Mouse (Mus musculus): Measurements from ENCODE around the gene Ripor3. TPM values are rescaled to one million over a fixed set of nuclear protein-coding genes. Genes with fewer than 3 reads are reported as not detected.

Gene Ripor3
- polyA plus RNA-seq, 1 experiment from 2014 or later: 0.55 TPM

DNA sequence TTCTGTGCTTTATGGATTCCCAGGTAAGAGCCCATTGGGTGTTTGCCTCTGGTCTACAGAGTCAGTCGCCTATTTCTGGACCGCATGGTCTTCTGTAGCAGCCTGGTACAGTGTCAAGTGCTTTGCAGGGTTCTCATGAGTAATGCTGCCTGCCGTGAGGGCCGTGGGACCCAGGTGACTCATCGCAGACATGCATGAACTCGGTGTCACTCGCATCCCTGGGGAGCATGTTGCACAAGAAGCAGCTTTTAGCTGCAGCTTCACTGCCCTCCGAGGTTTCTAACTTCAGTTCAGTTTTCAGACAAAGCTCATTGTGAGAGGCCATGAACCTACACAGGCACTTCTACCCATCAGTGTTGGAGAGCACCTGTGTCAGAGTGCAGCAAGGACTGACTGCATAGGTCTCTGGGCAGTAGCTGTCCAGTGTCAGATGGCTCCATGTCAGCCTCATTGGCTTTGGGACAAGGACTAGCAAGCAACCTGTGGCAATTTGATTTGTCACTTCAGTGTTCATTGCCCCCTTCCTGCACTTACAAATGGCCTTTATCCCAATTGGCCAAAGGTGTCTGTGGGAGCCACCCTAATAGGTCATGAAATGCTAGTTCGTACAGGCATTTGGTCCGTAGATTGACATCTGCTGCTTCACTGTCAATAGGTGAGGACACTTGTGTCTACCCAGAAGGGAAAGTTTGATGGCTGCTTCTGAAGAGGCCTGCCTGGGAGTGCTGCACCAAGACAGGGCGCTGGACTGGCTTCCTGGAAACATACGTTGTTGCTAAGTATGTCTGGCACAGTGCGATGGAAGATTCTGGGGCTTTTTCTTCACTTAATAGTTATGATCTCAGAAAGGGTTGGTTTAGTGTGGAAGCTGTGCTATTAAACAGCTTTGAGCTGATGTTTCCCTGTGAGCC lies 58.9 kb downstream of the Ripor3 start:
- Histone ChIP-seq H3K9me3 (ENCODE audit: control insufficient read depth, low read length) (no peaks in the 10 kb centered on the region), H3K36me3 (ENCODE audit: control insufficient read depth, insufficient read depth, low read length) (no peaks in the 10 kb centered on the region; the same call in 1 of the 2 replicates), H3K4me2 (ENCODE audit: low read depth, severe bottlenecking) (no peak overlapping the region), H3K4me3 (ENCODE audit: low read depth, low read length) (no peak overlapping the region), H3K27me3 (ENCODE audit: control insufficient read depth, insufficient read depth, low read length) (no peaks in the 10 kb centered on the region), H3K9ac (ENCODE audit: low read length) (no peak overlapping the region), H3K27ac (replicated peaks; ENCODE audit: low read depth, low read length) (no peak overlapping the region), H3K4me1 (ENCODE audit: control insufficient read depth, insufficient read depth, low read length) (no peaks in the 10 kb centered on the region)
- no peak for DNase-seq (ENCODE audit: low spot score)
- ATAC-seq (ENCODE audit: insufficient number of reproducible peaks, low FRiP score, low TSS enrichment, low read depth): no peak
- 92% methylated on average over 13 of the region's 13 CpGs for WGBS

DNA sequence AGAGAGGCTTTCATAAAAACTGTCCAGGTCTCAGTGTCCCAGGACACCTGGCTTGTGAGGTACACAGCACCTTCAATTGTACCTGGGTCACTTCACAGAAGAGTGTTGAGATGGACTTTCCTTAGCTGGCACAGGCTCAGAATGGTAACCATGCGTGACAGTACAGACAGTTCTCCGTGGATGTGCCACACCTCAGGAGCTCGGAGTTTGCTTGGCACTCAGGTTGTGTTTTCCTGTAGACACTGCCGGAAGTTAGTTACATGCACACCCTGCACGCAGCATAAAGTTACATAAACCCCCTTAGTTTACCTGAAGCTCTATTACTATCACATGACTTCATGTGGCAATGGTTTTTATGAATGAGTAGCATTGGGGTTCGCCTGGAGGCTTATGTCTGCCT lies 59.7 kb downstream of the Ripor3 start:
- ATAC-seq (ENCODE audit: insufficient number of reproducible peaks, low FRiP score, low TSS enrichment, low read depth): no peak

DNA sequence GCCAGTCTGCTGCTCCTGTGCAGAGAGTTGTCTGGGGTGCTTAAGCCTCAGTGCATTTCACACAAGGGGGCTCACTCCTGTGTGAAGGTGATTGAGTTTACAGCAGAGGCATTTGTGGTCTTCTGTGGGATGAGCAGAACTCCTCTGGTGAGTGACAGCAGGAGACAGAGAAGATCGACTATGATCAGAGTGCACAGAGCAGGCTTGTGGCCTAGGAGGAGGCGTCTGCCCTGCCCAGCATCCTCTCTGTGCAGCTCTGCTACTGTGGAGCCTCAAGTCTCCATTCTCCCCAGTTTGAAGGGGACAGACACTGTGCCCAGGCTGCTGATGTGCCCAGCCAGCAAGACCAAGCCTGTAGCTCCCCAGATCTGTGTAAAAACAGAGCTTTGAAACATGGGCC lies 60.6 kb downstream of the Ripor3 start:
- Histone ChIP-seq H3K27me3 (ENCODE audit: control insufficient read depth, insufficient read depth, low read length) (no peaks in the 10 kb centered on the region), H3K36me3 (ENCODE audit: control insufficient read depth, insufficient read depth, low read length) (no peaks in the 10 kb centered on the region; the same call in 1 of the 2 replicates), H3K9ac (ENCODE audit: low read length) (no peak overlapping the region), H3K4me1 (ENCODE audit: control insufficient read depth, insufficient read depth, low read length) (no peaks in the 10 kb centered on the region; the same call in 1 of the 2 replicates), H3K27ac (replicated peaks; ENCODE audit: low read depth, low read length) (0 out of 2 replicates have a peak overlapping the region, but pooled peaks have one; percentile 18), H3K4me2 (ENCODE audit: low read depth, severe bottlenecking) (no peak overlapping the region), H3K9me3 (ENCODE audit: control insufficient read depth, low read length) (no peaks in the 10 kb centered on the region), H3K4me3 (ENCODE audit: low read depth, low read length) (no peak overlapping the region)
- ATAC-seq (ENCODE audit: insufficient number of reproducible peaks, low FRiP score, low TSS enrichment, low read depth) (no peak), DNase-seq (ENCODE audit: low spot score) (no peak)
- WGBS: 73% methylated on average over 2 of the region's 2 CpGs

More for the DNA sequence above, 59.7 kb downstream of the Ripor3 start:
- H3K4me3 ChIP-seq (ENCODE audit: low read depth, low read length): no peak overlapping the region
- no peak overlapping the region for H3K27ac ChIP-seq (replicated peaks; ENCODE audit: low read depth, low read length)
- H3K4me2 ChIP-seq (ENCODE audit: low read depth, severe bottlenecking): no peak overlapping the region
- H3K27me3 ChIP-seq (ENCODE audit: control insufficient read depth, insufficient read depth, low read length): no peaks in the 10 kb centered on the region
- no peaks in the 10 kb centered on the region; the same call in 1 of the 2 replicates for H3K36me3 ChIP-seq (ENCODE audit: control insufficient read depth, insufficient read depth, low read length)
- H3K9ac ChIP-seq (ENCODE audit: low read length): no peak overlapping the region
- 91% methylated on average over 6 of the region's 6 CpGs for WGBS
- no peaks in the 10 kb centered on the region for H3K4me1 ChIP-seq (ENCODE audit: control insufficient read depth, insufficient read depth, low read length)
- H3K9me3 ChIP-seq (ENCODE audit: control insufficient read depth, low read length): no peaks in the 10 kb centered on the region
- DNase-seq (ENCODE audit: low spot score): no peak

DNA sequence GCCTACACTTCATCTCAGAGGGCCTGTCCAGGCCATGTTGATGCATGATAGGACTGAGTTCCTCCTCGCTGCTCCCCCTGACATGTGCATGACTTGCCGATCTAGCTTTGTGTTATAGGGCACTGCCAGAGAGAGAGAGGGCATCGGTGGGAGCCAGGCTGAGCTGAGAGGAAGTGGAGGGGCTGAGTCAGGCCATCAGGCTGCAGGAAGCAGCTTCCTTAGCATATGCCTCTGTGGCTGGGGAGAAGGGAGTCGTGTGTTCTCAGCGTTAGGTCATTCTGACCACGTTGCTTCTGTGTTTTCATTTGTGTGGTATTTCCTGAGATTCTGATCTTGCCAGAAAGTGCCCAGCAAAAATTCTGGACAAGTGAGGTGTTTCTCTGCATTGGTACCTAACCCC lies 61.2 kb downstream of the Ripor3 start:
- Histone ChIP-seq H3K9ac (ENCODE audit: low read length) (no peak overlapping the region), H3K27me3 (ENCODE audit: control insufficient read depth, insufficient read depth, low read length) (no peaks in the 10 kb centered on the region), H3K4me2 (ENCODE audit: low read depth, severe bottlenecking) (no peak overlapping the region), H3K9me3 (ENCODE audit: control insufficient read depth, low read length) (no peaks in the 10 kb centered on the region), H3K27ac (replicated peaks; ENCODE audit: low read depth, low read length) (no peak overlapping the region), H3K4me1 (ENCODE audit: control insufficient read depth, insufficient read depth, low read length) (peaks cover 2% of the 10 kb centered on the region; the same call in 1 of the 2 replicates), H3K36me3 (ENCODE audit: control insufficient read depth, insufficient read depth, low read length) (no peaks in the 10 kb centered on the region; the same call in 1 of the 2 replicates), H3K4me3 (ENCODE audit: low read depth, low read length) (no peak overlapping the region)
- WGBS: 79% methylated on average over 6 of the region's 6 CpGs
- ATAC-seq (ENCODE audit: insufficient number of reproducible peaks, low FRiP score, low TSS enrichment, low read depth): no peak
- DNase-seq (ENCODE audit: low spot score): no peak

DNA sequence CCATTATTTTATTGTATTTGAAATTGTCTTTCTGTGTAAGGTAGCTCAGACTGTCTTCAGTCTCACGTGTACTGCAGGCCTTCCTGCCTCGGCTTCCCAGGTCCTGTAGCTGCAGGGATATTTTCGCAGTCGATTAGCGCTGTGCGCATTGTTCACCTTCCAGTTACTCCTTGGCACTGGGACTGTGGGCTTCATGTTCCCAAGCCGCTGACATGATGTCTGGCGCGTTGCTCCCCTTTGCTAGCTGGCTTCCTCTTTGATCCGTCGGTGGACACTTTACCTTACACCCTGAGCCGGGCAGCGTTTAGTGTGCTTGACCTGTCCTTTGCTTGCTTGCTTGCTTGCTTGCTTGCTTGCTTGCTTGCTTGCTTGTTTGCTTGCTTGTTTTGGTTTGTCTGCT lies 61.9 kb downstream of the Ripor3 start:
- Histone ChIP-seq H3K36me3 (ENCODE audit: control insufficient read depth, insufficient read depth, low read length) (no peaks in the 10 kb centered on the region; the same call in 1 of the 2 replicates), H3K4me1 (ENCODE audit: control insufficient read depth, insufficient read depth, low read length) (peaks cover 2% of the 10 kb centered on the region; the same call in 1 of the 2 replicates), H3K9ac (ENCODE audit: low read length) (no peak overlapping the region), H3K9me3 (ENCODE audit: control insufficient read depth, low read length) (no peaks in the 10 kb centered on the region), H3K27me3 (ENCODE audit: control insufficient read depth, insufficient read depth, low read length) (no peaks in the 10 kb centered on the region), H3K4me2 (ENCODE audit: low read depth, severe bottlenecking) (no peak overlapping the region), H3K4me3 (ENCODE audit: low read depth, low read length) (no peak overlapping the region), H3K27ac (replicated peaks; ENCODE audit: low read depth, low read length) (no peak overlapping the region)
- ATAC-seq (ENCODE audit: insufficient number of reproducible peaks, low FRiP score, low TSS enrichment, low read depth): no peak
- DNase-seq (ENCODE audit: low spot score): no peak
- 84% methylated on average over 13 of the region's 13 CpGs for WGBS

DNA sequence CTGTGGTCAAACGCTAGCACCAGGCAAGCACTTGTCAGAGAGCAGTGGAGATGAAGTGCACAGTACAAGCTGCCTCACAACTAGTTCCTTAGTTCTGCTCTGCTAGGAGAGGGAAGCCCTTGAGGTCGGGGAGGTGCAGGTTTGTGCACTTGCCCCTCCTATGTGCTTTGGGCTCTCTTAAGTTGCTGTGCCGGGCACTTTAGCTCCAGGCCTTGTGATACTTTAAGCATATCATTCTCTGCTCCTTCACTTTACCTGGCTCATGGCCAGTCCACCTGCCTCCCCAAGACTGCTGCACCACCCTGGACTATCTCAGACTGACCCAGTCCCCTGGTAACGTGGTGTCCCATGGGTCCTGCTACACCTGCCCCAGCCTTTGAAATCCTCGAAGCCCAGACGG lies 62.4 kb downstream of the Ripor3 start:
- H3K4me1 ChIP-seq (ENCODE audit: control insufficient read depth, insufficient read depth, low read length): peaks cover 5% of the 10 kb centered on the region
- 85% methylated on average over 6 of the region's 6 CpGs for WGBS
- DNase-seq (ENCODE audit: low spot score) (no peak), ATAC-seq (ENCODE audit: insufficient number of reproducible peaks, low FRiP score, low TSS enrichment, low read depth) (no peak)
- no peak overlapping the region for H3K4me2 ChIP-seq (ENCODE audit: low read depth, severe bottlenecking)
- H3K27me3 ChIP-seq (ENCODE audit: control insufficient read depth, insufficient read depth, low read length): no peaks in the 10 kb centered on the region
- no peak overlapping the region for H3K9ac ChIP-seq (ENCODE audit: low read length)
- H3K27ac ChIP-seq (replicated peaks; ENCODE audit: low read depth, low read length): no peak overlapping the region
- no peaks in the 10 kb centered on the region; the same call in 1 of the 2 replicates for H3K36me3 ChIP-seq (ENCODE audit: control insufficient read depth, insufficient read depth, low read length)
- H3K9me3 ChIP-seq (ENCODE audit: control insufficient read depth, low read length): no peaks in the 10 kb centered on the region
- H3K4me3 ChIP-seq (ENCODE audit: low read depth, low read length): no peak overlapping the region

DNA sequence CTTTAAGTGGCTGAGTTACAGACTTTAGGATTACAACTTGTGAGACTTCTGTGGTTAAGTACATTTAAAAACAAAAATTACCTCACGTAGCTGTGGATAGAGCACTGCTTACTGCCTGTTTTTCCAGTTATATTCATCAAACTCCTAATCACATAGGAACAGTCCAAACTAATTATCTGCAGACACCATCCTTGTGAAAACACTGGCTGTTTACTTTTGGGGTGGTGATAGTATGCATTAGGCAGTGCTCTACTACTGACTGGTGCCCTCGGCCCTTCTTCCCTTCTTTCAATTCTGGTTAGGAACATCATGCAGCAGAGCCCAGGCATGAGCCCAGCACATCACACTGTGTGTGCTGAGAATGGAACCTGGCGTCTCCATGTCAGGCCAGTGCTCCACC lies 63.2 kb downstream of the Ripor3 start:
- no peak overlapping the region for H3K4me3 ChIP-seq (ENCODE audit: low read depth, low read length)
- DNase-seq (ENCODE audit: low spot score): no peak
- no peaks in the 10 kb centered on the region for H3K27me3 ChIP-seq (ENCODE audit: control insufficient read depth, insufficient read depth, low read length)
- H3K27ac ChIP-seq (replicated peaks; ENCODE audit: low read depth, low read length): no peak overlapping the region
- H3K4me1 ChIP-seq (ENCODE audit: control insufficient read depth, insufficient read depth, low read length): peaks cover 13% of the 10 kb centered on the region
- H3K9ac ChIP-seq (ENCODE audit: low read length): no peak overlapping the region
- ATAC-seq (ENCODE audit: insufficient number of reproducible peaks, low FRiP score, low TSS enrichment, low read depth): no peak
- 83% methylated on average over 3 of the region's 3 CpGs for WGBS
- H3K36me3 ChIP-seq (ENCODE audit: control insufficient read depth, insufficient read depth, low read length): no peaks in the 10 kb centered on the region; the same call in 1 of the 2 replicates
- H3K9me3 ChIP-seq (ENCODE audit: control insufficient read depth, low read length): no peaks in the 10 kb centered on the region
- H3K4me2 ChIP-seq (ENCODE audit: low read depth, severe bottlenecking): no peak overlapping the region

DNA sequence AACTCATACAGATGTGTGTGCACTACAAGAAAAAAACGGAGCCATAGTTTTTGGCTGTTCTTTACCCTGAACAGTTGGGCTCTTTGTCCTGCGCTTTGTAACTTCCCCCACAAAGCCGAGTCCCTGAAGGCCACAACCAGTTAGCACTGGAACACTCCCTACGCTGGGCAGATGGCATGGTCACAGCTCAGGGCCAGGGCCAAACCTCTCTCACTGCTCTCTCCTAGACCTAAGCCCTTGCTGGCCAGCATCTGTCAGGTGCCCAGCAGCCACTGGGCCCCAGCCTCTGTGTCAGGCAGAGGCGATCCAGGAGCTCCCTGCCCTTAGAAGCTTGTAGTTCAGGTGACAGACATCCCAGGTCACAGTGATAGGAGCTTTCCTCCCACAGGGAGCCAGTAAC lies 65.0 kb downstream of the Ripor3 start:
- ATAC-seq (ENCODE audit: insufficient number of reproducible peaks, low FRiP score, low TSS enrichment, low read depth) (no peak), DNase-seq (ENCODE audit: low spot score) (no peak)
- no peak overlapping the region for H3K4me3 ChIP-seq (ENCODE audit: low read depth, low read length)
- no peaks in the 10 kb centered on the region for H3K9me3 ChIP-seq (ENCODE audit: control insufficient read depth, low read length)
- no peaks in the 10 kb centered on the region for H3K27me3 ChIP-seq (ENCODE audit: control insufficient read depth, insufficient read depth, low read length)
- WGBS: 82% methylated on average over 5 of the region's 5 CpGs
- no peak overlapping the region for H3K4me2 ChIP-seq (ENCODE audit: low read depth, severe bottlenecking)
- no peaks in the 10 kb centered on the region for H3K36me3 ChIP-seq (ENCODE audit: control insufficient read depth, insufficient read depth, low read length)
- no peak overlapping the region for H3K27ac ChIP-seq (replicated peaks; ENCODE audit: low read depth, low read length)
- peaks cover 21% of the 10 kb centered on the region for H3K4me1 ChIP-seq (ENCODE audit: control insufficient read depth, insufficient read depth, low read length)
- H3K9ac ChIP-seq (ENCODE audit: low read length): no peak overlapping the region
